Mouse (Mus musculus): ENCODE measurements around the gene Cep170b.

Gene Cep170b

DNA sequence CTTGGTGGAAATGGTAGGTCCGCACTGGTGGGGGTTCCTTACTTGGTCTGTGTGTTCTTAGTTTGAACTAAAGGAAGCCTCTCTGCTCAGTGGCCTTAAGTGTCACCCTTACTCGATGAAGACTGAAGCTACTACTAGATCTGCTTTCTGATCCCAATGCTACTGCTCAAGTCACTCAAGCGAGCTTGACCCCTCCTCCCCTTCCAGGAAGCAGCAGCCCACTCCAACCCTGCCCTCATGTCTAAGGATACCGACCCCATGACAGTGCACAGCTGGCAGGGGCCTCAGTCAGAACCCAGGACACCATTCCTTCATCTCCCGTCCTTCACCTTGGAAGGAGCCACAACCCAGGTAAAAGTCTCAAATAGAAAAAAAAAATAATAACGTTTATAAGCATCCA, at the start of gene Cep170b:
Cep170b (plus strand) TSS at position 240 of the 400 bp plus-strand sequence.
- DNase-seq: no peak

DNA sequence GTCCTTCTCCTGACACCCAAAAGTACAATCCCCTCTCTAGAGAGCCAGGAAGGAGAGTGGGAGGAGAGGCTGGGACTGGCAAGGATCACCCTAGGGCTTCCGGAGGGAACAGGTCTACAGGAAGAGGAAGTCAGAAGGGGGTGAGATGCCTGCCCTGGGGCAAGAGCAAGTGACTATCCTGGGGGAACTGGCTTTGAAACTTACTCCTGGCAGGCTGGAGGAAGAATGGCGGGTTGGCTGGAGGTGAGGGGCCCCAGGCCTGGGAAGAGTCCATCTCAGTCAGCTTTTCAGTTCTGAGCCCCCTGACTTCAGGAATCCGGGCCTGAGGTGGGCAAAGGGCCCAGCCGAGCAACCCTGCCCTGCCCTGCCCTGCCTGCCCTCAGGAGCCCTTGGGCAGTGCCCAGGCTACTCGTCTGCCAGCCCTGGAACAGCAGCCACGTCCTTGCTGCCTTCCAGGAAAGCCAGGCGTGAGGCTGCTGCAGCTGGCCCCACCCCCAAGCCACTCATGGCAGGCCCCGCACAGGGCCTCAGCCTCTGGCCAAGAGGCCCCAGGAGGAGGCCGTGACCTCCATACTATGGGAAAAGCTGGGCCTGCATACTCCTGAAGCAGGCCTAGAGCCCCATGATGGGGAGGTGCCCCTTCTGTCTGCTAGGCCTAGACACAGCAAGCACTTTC, 49.4 kb upstream of the Cep170b start:
- no peak for DNase-seq

GRCm38 (mm10) chr12:112671891-112672290, 48.4 kb upstream of the Cep170b start:
- DNase-seq: no peak

DNA sequence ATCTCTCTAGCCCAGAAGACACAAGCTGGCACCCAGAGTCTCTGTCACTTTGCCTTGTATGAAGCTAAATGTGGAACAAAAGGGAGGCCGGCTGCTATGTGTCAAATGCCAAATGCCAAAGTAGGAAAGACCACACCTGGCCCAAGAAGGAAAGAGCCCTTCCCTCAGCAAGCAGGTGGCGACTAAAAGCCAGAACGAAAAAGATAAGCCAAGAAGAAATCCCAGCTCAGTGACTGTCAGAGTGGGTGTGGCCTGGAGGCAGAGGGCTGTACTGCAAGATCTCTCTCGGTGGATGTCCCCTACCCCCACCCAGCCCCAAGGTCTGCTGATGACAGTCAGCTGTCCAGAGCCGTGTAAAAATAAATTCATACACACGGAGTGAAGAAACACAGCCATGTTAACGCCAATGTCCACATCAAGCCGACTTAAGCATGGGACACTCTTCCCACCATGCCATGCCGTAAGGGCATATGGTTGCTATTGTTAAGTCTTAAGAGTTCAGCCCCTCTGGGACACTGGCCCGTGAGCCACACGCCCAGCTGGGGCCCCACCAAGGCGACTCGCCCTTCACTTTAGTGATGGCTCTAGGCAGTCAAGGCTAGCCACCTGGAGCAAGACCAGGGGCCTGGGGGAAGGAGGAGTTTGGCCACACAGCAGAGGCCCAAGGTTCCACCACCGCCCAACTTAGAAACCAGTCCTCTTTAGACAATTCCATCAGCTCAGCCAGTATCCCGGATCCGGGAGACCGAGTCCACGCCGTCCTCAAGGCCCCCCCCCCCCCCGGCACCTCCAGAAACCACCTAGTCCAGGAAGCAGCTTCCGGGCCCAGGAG, 47.3 kb upstream of the Cep170b start:
- no peak for DNase-seq

- DNase-seq: peak; percentile 62
Measured at GRCm38 (mm10) chr12:112673576-112674091, 46.6 kb upstream of the Cep170b start.

- peak; percentile 58 for DNase-seq
Measured at GRCm38 (mm10) chr12:112674132-112675011, 45.9 kb upstream of the Cep170b start, which contains the start of gene Akt1. Gene Akt1, minus strand, starts transcription at chr12:112674884.

GRCm38 (mm10) chr12:112675245-112676035, 44.8 kb upstream of the Cep170b start:
- peak; percentile 79 for DNase-seq

- no peak for DNase-seq
Measured at GRCm38 (mm10) chr12:112677076-112677475, 43.2 kb upstream of the Cep170b start.

GRCm38 (mm10) chr12:112677943-112678554, 42.2 kb upstream of the Cep170b start:
- DNase-seq: no peak

- DNase-seq: no peak
Measured at GRCm38 (mm10) chr12:112678555-112679026, 41.7 kb upstream of the Cep170b start, which contains the start of gene Zbtb42. Gene Zbtb42, plus strand, starts transcription at chr12:112678828.

- DNase-seq: no peak
Measured at GRCm38 (mm10) chr12:112679027-112679996, 40.9 kb upstream of the Cep170b start.

GRCm38 (mm10) chr12:112683351-112683750, 36.9 kb upstream of the Cep170b start:
- DNase-seq: no peak

GRCm38 (mm10) chr12:112688458-112688857, 31.8 kb upstream of the Cep170b start:
- DNase-seq: no peak

DNA sequence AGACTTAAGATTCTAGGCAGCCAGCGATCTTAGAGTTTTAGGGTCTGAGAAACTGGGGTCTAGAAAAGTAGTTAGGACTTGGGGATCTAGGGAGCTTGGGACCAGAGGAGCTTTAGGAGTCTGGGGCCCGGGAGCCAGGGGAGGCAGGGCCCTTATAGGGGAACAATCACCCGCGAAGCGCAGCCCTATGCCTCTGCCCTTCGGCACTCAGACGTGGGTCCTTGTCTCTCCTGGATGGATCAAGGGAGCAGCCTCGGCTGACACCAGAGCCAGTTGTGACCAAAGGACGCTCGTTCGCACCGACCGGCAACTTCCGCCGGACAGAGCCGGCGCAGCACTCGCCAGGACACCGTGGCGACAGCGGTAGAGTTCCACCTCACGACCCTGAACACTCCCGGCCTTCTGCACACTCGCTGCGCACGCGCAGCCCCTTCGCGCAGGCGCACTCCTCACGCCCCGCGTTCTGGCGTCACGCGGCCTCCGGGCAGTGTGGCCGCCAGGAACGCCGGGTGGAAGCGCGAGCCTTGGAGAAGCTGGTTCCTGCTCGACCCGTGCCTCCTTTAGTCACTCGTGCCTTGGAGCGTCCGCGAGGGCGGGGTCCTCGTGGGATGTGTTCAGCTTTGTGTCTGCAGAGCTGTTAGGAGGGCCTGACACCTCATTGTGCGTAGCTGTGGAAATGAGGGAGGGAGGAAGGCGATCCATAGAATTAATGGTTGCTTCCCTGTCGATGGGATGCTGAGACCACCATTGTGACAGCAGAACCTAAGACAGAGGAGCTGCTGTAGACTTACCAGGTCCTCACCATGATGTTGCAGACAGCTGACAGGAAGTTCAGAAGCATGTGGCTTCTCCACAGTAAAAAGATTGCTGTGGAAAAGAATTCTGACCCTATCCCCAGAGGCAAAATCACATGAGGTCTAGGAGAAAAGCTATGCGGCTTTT, 26.8 kb upstream of the Cep170b start:
- DNase-seq: peak; percentile 95

GRCm38 (mm10) chr12:112694127-112694475, 26.2 kb upstream of the Cep170b start:
- no peak for DNase-seq

DNA sequence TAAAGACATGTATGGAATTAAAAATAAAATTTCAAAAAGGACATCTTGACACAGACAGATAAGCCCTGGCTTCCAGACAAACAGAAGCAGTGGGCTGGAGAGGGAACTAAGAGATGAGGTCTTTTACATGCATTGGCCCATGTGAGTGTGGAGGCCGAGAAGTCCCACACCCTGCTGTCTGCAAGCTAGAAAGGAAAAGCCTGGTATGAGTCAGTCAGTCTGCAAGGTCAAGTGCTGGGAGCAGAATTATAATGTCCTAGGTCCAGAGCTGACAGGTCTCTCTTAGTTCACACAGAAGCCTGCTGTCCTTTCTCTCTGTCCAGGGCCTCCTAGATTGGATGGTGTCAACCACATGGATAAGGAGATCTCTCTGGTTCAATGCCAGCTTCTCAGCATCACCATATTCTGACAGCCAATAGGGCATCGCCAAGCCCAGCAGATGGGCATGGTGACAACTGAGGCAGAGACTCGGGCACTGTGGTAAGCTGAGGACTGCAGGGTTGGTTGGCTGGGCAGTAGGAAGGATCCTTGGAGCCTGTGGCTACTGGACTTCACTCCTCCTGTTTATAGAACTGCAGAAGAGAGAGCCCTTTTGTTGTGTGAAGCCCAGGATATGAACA, 23.3 kb upstream of the Cep170b start:
- no peak for DNase-seq

GRCm38 (mm10) chr12:112700522-112700921, 19.7 kb upstream of the Cep170b start:
- no peak for DNase-seq

Data from cerebellum, adult 11 months (tissue).